Mouse (Mus musculus) stomach, postnatal 0 days (tissue): ENCODE measurements at regions not wholly inside any gene's neighbourhood (a gene's known extent, or its start where the extent isn't known, plus 50 kb on each side); places are given as distances from the start of the nearest gene placed in this dataset.

Source experiments
- CTCF ChIP-seq: IDR thresholded peaks from 2 replicates; pipeline ENCODE4 v1.5.1; 2016; ENCODE audit warnings: antibody characterized with exemption, low read depth, mild to moderate bottlenecking, moderate library complexity
- EP300 ChIP-seq: optimal IDR thresholded peaks from 2 replicates; pipeline ENCODE3; 2016; ENCODE audit warnings: antibody characterized with exemption

DNA sequence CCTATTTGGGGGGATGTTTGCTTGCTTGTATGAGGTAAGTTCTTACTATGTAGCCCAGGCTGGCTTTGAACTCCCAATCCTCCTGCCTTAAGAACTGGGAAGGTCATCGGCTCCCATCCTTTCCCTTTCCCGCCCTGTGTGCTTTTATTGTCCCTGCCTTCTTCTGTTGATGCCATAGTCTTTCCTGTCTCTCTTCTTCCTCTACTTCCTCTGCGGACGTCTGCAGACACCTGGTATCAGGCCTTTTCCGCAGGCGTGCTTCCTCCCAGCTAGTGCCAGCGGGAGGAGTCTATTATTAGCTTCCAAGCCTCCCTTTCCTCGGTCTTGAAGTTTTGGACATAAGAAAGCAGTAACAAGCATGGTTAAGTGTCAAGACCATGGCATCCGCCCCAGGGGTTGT, 83.9 kb upstream of the Kit start:
- TF ChIP-seq CTCF (no peak), EP300 (no peak)
